Mouse (Mus musculus): ENCODE data around the gene Anapc13.
A peak's percentile ranks its signal among the peaks of the same experiment; 100 is the strongest.

Anapc13 gene

DNA sequence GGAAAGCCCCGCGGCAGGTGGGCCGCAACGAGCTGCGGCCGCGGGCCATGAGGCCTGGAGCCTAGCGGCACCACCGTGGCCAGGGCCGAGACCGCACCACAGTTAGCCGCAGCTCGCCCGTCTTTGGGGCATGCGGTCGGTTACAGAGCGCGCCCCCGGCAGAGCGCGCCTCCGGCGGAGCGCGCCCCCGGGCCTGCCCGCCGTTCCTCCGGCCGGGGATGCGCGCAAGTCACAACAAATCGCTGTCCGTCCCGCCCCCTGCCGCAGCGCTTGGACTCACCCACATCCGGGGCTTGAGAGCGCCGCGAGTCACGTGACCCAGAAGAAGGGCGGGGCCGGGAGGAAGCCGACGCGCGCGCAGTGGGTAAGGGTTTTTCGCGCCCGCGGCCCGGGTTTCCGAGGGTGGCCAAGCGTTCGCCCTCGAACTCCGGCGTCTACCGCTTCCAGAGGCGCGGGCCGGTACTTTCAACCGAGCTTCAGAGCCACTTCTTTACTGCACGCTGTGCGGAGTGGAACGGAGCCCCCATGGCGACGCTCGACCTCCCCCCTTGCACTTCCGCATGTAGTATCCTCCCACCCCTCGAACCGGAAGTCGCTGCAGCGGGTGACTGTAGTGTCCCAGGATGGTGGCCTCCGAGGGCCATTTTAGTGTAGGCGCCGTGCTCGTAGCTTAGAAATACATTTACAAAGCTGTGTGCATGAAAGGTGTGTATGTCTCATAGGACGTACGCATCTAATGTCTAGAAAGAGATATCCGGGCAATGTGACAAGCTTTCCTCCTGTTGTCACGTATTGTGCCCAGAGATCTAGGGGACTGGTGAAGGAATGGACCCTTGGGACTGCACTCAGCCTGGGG, at the start of gene Anapc13, which contains the start of gene Cep63:
Gene Anapc13, plus strand, starts transcription at position 314 of the 856 bp plus-strand sequence.
Gene Cep63, minus strand, starts transcription at position 552 of the 856 bp plus-strand sequence.
- peak; percentile 97 to 99 for DNase-seq (ENCODE audit: low spot score in 2 of 2)

GRCm38 (mm10) chr9:102577480-102577879, 48.6 kb upstream of the Anapc13 start:
- no peak for DNase-seq (ENCODE audit: low spot score in 2 of 2)

GRCm38 (mm10) chr9:102581921-102582469, 44.1 kb upstream of the Anapc13 start:
- no peak for DNase-seq (ENCODE audit: low spot score in 2 of 2)

DNA sequence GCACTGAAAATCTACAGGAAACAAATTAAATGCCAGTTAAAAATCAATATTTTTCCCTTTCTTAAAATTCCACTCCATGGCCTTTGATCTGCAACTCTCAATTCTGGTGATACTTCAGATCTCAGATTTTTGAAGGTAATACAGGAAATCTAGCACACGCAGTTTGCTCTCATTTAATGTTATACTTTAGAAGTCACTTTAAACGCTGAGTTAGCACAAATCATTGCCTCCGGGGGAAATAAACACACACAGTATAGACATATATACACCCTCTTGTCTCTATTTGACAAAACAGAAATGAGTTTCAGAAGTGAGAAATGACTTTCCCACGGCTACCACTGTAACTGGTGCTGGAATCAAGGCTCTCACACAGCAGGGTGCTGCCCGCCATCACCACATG, 38.7 kb upstream of the Anapc13 start:
- DNase-seq (ENCODE audit: low spot score in 2 of 2): no peak

- no peak for DNase-seq (ENCODE audit: low spot score in 2 of 2)
These were observed 31.3 kb upstream of the Anapc13 start for GRCm38 (mm10) chr9:102594667-102595393.

DNA sequence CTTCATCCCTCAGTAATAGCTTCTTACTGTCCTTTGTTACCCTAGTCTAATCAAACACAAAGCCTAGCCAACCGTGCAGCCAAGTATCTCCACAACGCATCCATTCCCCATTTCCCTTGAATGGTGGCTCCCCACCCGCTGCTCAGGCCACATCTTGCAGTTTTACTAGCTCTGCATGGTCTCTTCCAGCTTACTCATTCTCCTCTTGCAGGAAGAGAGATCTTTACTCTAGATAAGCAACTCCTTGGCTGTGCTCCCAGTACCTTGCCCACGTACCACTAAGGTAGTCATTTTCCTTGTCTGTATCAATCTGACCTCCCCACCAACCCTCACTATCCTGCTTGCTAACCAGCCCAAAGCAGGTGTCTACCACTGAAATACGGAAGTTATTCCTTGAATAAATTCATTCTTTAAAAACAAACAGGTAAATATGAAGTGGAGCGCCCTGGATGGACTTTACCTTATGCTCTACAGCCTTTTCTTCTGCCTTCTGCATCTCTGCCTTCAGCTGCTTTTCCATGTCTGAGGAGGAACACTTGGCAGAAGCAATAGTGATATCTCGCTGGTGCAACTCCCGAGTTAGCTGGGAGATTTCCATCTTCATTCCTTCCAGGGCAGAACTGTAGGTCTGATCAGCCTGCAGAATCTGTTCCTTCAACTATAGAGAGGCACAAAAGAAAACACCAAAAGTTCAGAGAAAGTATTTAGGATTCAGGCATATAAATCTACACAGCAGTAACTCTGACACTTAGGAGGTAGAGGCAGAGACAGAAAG, 30.2 kb upstream of the Anapc13 start:
- DNase-seq (ENCODE audit: low spot score in 2 of 2): no peak

DNA sequence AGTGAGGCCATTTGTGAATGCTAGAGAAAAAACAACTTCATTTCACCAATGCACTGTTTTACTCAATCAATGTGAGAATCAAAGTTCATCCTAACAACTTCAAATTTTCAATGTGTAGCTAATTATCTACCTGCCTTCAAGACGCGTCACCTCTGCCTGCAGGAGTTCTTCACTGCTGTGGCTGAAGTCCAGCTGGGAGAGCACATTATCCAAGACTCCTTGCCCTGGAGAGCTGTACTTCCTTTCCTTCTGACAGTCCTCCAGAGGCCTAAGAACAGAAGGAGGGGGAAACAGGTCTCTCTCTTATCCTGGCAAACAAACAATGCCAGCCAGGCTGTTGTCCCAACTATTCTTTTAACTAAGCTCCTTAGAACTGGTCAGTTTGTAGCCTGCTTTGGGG, 24.9 kb upstream of the Anapc13 start:
- no peak for DNase-seq (ENCODE audit: low spot score in 2 of 2)

- no peak for DNase-seq (ENCODE audit: low spot score in 2 of 2)
These were observed 24.4 kb upstream of the Anapc13 start for GRCm38 (mm10) chr9:102601666-102602065.

- DNase-seq (ENCODE audit: low spot score in 2 of 2): no peak
These were observed 20.9 kb upstream of the Anapc13 start for GRCm38 (mm10) chr9:102605162-102605561.

DNA sequence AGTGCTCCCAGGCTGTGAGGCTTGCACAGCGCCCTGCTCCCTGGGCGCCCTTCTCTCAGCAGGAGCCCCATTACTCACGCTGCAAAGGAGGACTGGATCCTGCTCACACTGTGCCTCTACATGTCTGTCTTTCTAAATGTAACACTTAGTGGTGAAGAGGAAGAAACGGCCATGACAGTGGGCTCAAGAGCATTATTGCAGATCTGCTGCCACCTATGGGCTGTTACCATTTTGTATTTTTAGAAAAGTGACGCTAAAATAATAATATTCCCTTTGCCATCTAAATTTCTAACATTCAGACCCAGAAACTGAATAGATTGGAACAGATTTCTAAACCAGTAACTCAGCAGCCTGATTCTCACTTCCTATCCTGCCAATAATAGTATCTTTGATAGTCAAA, 18.6 kb upstream of the Anapc13 start:
- DNase-seq (ENCODE audit: low spot score in 2 of 2): no peak

DNA sequence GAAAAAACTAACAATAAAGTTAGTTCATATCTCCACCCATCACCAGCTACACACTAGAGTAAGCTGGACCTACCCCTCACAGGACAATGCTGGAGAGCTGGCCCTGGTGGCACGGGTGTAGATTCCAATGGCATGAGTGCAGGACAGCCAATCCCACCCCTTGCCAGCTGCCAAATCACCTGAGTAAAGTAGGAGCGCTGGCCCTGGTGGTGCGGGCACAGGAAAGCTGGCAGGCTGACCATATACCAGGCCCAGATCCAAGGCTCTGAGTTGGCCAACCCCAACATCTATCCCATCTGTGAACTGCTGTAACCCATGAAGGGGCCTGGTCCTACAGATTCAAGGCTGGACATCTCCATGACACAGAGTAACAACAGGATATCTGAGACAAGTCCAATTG, 16.9 kb upstream of the Anapc13 start:
- no peak for DNase-seq (ENCODE audit: low spot score in 2 of 2)

DNA sequence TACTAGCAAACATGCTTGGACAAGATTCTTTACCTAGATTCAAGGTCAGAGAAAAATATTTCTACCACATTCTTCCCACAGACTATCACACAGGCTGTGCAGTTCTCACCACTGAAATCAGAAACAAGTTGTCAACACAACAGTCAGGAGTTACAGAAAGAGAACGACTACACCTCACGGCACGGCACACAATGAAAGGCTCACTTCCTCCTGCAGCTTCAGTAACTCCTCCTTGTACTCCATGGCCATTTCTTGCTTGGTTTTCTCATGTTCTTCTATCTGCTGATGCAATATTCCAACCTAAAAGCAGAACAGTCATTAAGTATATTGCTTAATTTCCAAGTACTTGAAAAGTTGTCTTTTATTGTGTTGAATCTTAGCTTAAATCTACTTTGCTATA, 11.0 kb upstream of the Anapc13 start:
- DNase-seq (ENCODE audit: low spot score in 2 of 2): no peak

DNA sequence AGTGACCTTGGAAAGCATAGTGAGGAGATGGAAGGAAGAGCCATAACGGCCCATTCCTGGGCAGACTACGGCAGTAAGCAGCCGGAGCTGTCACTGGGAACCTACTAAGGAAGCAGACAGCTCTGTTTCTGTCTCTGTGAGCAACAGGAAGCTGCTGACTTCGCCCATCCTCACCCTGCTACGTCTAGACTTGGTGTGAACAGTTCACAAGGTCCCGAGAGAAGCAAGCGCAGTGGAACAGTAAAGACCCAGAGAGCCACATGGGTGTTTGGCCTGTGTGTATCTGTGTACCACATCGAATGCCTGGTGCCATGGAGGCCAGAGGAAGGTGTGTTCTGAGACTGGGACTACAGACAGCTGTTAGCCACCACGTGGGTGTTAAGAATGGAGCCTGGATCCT, 9.8 kb upstream of the Anapc13 start:
- no peak for DNase-seq (ENCODE audit: low spot score in 2 of 2)

GRCm38 (mm10) chr9:102621385-102621784, 4.7 kb upstream of the Anapc13 start:
- DNase-seq (ENCODE audit: low spot score in 2 of 2): no peak

DNA sequence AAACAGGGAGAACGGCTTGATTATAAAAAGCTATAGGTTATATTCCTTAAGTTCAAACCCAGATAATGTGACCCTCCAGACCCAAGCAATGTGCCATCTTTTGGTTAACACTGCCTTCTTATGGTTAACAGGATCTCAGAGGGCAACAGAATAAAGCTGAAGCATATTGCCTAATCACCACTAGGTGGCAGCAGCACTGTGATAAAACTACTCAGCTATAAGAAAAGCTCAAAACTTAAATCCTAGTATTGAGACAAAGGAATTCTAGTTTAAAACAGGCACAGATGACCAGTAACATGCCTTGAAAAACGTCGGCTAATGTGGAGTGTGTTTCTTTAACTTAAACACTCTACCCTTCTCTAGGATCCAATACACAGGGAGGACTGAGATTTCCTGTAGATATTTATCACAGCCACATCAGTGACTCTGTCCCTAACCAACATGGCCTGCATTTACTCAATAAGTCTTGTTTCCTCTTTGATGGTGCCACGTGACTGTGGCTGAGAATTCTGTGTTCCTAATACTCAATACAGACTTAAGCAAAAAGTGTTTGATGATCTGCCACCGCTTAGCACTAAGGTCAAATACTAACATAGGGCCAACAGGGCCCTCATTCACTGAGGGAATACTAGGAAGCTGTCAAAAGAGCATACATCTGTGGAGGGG, 3.8 kb upstream of the Anapc13 start:
- DNase-seq (ENCODE audit: low spot score in 2 of 2): peak in 1 of 2 experiments; percentile 66

- no peak for DNase-seq (ENCODE audit: low spot score in 2 of 2)
These were observed 3.2 kb upstream of the Anapc13 start for GRCm38 (mm10) chr9:102622876-102623275.

GRCm38 (mm10) chr9:102623581-102623980, 2.5 kb upstream of the Anapc13 start:
- no peak for DNase-seq (ENCODE audit: low spot score in 2 of 2)

- peak in 1 of 2 experiments; percentile 27 for DNase-seq (ENCODE audit: low spot score in 2 of 2)
These were observed 604 bp upstream of the Anapc13 start for GRCm38 (mm10) chr9:102625401-102625982.

- no peak for DNase-seq (ENCODE audit: low spot score in 2 of 2)
These were observed 736 bp downstream of the Anapc13 start for GRCm38 (mm10) chr9:102626839-102627225.

- no peak for DNase-seq (ENCODE audit: low spot score in 2 of 2)
These were observed 1.3 kb downstream of the Anapc13 start for GRCm38 (mm10) chr9:102627442-102627841.

DNA sequence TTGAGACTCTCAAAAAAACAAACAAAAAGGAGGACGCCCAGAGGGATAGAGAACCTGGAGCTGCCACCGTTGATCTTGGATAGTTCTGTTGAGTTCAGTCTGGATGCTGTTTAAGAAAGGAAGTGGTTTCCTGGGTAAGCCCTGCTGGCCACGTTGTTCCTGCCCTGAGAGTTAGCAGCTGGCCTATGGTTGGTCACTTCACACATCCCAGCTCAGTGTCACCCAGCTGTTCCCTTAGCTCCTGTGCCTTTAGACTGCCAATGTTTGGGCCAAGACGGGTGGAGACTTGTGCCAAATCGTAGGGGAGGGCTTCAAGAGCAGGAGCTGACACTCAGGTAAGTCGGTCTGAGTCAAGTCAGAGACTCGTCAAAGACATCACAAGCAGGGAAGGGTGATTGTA, 3.0 kb downstream of the Anapc13 start:
- DNase-seq (ENCODE audit: low spot score in 2 of 2): no peak

Measured in spleen, postnatal 10 days (tissue).